Mouse (Mus musculus): ENCODE results near the gene Gm15517.

Gene Gm15517

GRCm38 (mm10) chr7:44269397-44269796 is 8.2 kb downstream of the Gm15517 start:
- WGBS, result 96% methylated on average over 2 of the region's 2 CpGs

GRCm38 (mm10) chr7:44271309-44271708 is 10.1 kb downstream of the Gm15517 start:
- WGBS, result 70% methylated on average over 2 of the region's 2 CpGs

GRCm38 (mm10) chr7:44272546-44272945 is 11.3 kb downstream of the Gm15517 start:
- 86% methylated on average over 7 of the region's 7 CpGs for WGBS

- 73% methylated on average over 7 of the region's 7 CpGs for WGBS
Measured at GRCm38 (mm10) chr7:44273446-44273845, 12.2 kb downstream of the Gm15517 start.

GRCm38 (mm10) chr7:44274096-44274495 is 12.8 kb downstream of the Gm15517 start:
- 71% methylated on average over 11 of the region's 11 CpGs for WGBS

GRCm38 (mm10) chr7:44275546-44275945 is 14.3 kb downstream of the Gm15517 start:
- WGBS, result 71% methylated on average over 3 of the region's 3 CpGs

- WGBS, result 71% methylated on average over 10 of the region's 10 CpGs
Measured at GRCm38 (mm10) chr7:44276461-44277249, 15.4 kb downstream of the Gm15517 start.

- WGBS, result 42% methylated on average over 2 of the region's 2 CpGs
Measured at GRCm38 (mm10) chr7:44277250-44277622, 16.0 kb downstream of the Gm15517 start.

- WGBS, result 52% methylated on average over 1 of the region's 1 CpGs
Measured at GRCm38 (mm10) chr7:44280959-44281358, 19.7 kb downstream of the Gm15517 start.

- 58% methylated on average over 7 of the region's 7 CpGs for WGBS
Measured at GRCm38 (mm10) chr7:44281586-44281985, 20.3 kb downstream of the Gm15517 start.

- 81% methylated on average over 7 of the region's 7 CpGs for WGBS
Measured at GRCm38 (mm10) chr7:44287760-44288159, 26.5 kb downstream of the Gm15517 start.

- 79% methylated on average over 4 of the region's 4 CpGs for WGBS
Measured at GRCm38 (mm10) chr7:44290986-44291385, 29.7 kb downstream of the Gm15517 start.

- WGBS, result 63% methylated on average over 4 of the region's 4 CpGs
Measured at GRCm38 (mm10) chr7:44291418-44291817, 30.2 kb downstream of the Gm15517 start.

- WGBS, result 89% methylated on average over 2 of the region's 2 CpGs
Measured at GRCm38 (mm10) chr7:44297501-44297900, 36.3 kb downstream of the Gm15517 start.

- 86% methylated on average over 14 of the region's 14 CpGs for whole genome bisulfite sequencing
Measured at GRCm38 (mm10) chr7:44303346-44304340, 42.4 kb downstream of the Gm15517 start.

- under 1% methylated on average over 25 of the region's 25 CpGs for WGBS
Measured at GRCm38 (mm10) chr7:44304463-44304774, 43.2 kb downstream of the Gm15517 start.

GRCm38 (mm10) chr7:44304775-44305641 is 43.8 kb downstream of the Gm15517 start:
- under 1% methylated on average over 49 of the region's 49 CpGs for WGBS

GRCm38 (mm10) chr7:44305686-44306085 is 44.4 kb downstream of the Gm15517 start:
- 17% methylated on average over 16 of the region's 16 CpGs for WGBS

- 71% methylated on average over 6 of the region's 6 CpGs for WGBS
Measured at GRCm38 (mm10) chr7:44306516-44307240, 45.4 kb downstream of the Gm15517 start, which contains the start of gene Clec11a. Gene Clec11a, minus strand, starts transcription at chr7:44306902.

GRCm38 (mm10) chr7:44307261-44308020 is 46.2 kb downstream of the Gm15517 start:
- WGBS, result 54% methylated on average over 9 of the region's 9 CpGs

Data from cerebral cortex, adult 2 months (tissue).